Mouse (Mus musculus): Measurements from ENCODE around the gene Olfr725.

DNA sequence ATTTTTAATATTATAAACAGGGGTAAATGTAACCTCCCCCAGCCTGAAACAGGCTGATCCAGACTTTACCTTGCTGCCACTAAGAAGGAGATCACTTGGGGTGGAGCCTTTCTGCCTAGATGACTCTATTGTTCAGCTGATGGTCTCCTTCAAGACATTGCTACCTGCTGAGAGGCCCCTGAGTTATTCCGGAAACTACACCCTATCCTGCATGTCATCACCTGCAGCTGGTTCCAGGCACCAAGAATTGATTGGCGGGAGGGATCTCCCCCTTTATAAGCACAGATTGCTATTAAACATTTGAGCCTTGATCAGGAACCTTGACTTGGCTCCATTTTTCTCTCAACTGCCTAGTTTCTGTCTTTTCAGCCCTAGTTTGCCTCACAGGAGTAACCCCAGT lies 8.1 kb downstream of the Olfr725 start:
- TF ChIP-seq TAL1 (conservative IDR thresholded peaks at IDR 0.05; ENCODE audit: low read depth, low read length) (no peak), CTCF (IDR thresholded peaks at IDR 0.05; ENCODE audit: low read depth, low read length) (no peak), GATA1 (IDR thresholded peaks at IDR 0.05; ENCODE audit: borderline replicate concordance, low read length) (no peak)
